Mouse (Mus musculus): ENCODE results near the gene Yae1d1. TPM values are rescaled to one million over a fixed set of nuclear protein-coding genes. Genes with fewer than 3 reads are reported as not detected.

The Yae1d1 gene
- polyA plus RNA-seq (2012; ENCODE audit: low replicate concordance), result 0.77 and 8.8 TPM in 2 replicates

GRCm38 (mm10) chr13:17992697-17993514 is at the start of gene Yae1d1:
Yae1d1 (minus strand) TSS chr13:17993349.

GRCm38 (mm10) chr13:17944078-17944917 is 48.9 kb downstream of the Yae1d1 start, which contains the start of gene Rala:
Rala (minus strand) TSS chr13:17944239.

Other genes starting within 250 kb of the Yae1d1 start
- gene Cdk13, start 188.3 kb downstream of the Yae1d1 start, polyA plus RNA-seq (2012; ENCODE audit: low replicate concordance), result 245 and 768 TPM in 2 replicates
- gene Rala, start 49.1 kb downstream of the Yae1d1 start, polyA plus RNA-seq (2012; ENCODE audit: low replicate concordance), result 9.4 and 15.2 TPM in 2 replicates